Mouse (Mus musculus) stomach, postnatal 0 days (tissue): Measurements from ENCODE around the gene 9930104L06Rik. TPM values are rescaled to one million over a fixed set of nuclear protein-coding genes. Genes with fewer than 3 reads are reported as not detected.

Source experiments
- ATAC-seq: fragments of 200-750 bp; cut with Nextera tagmentation; 2 replicates; pipeline ENCODE4 v1.8.0; 2017; ENCODE audit not compliant: low FRiP score, low TSS enrichment
- DNase-seq: peaks from one replicate; pipeline ENCODE4 v3.0.0-alpha.2; 2016; ENCODE audit warnings: low spot score
- H3K27ac ChIP-seq: fragments of 300-500 bp; sonication (generic); replicated peaks from 2 replicates; pipeline ENCODE4 v1.5.1; 2014; ENCODE audit warnings: mild to moderate bottlenecking, control low read depth
- H3K27me3 ChIP-seq: fragments of 300-500 bp; sonication (generic); 2 replicates; pipeline ENCODE4 v1.6.1; 2014; ENCODE audit warnings: low read length; ENCODE audit not compliant: control insufficient read depth, insufficient read depth
- H3K36me3 ChIP-seq: fragments of 300-500 bp; sonication (generic); 2 replicates; pipeline ENCODE4 v1.6.1; 2014; ENCODE audit warnings: low read length, mixed read lengths; ENCODE audit not compliant: control insufficient read depth, insufficient read depth
- H3K4me1 ChIP-seq: fragments of 300-500 bp; sonication (generic); replicated peaks from 2 replicates; pipeline ENCODE4 v1.6.1; 2014; ENCODE audit warnings: antibody characterized with exemption; ENCODE audit not compliant: control insufficient read depth, insufficient read depth
- H3K4me2 ChIP-seq: fragments of 300-500 bp; sonication (generic); replicated peaks from 2 replicates; pipeline ENCODE4 v1.6.1; 2014; ENCODE audit warnings: low read depth, mild to moderate bottlenecking, control low read depth, moderate library complexity
- H3K4me3 ChIP-seq: fragments of 300-500 bp; sonication (generic); 2 replicates; pipeline ENCODE4 v1.5.1; 2014; ENCODE audit warnings: low read depth, low read length, control low read depth
- H3K9ac ChIP-seq: fragments of 300-500 bp; sonication (generic); 2 replicates; pipeline ENCODE4 v1.6.1; 2014; ENCODE audit warnings: mild to moderate bottlenecking, low read length, control low read depth, mixed read lengths
- H3K9me3 ChIP-seq: fragments of 300-500 bp; sonication (generic); 2 replicates; pipeline ENCODE4 v1.6.1; 2016; ENCODE audit warnings: low read length; ENCODE audit not compliant: control insufficient read depth
- CTCF ChIP-seq: IDR thresholded peaks from 2 replicates; pipeline ENCODE4 v1.5.1; 2016; ENCODE audit warnings: antibody characterized with exemption, low read depth, mild to moderate bottlenecking, moderate library complexity
- EP300 ChIP-seq: optimal IDR thresholded peaks from 2 replicates; pipeline ENCODE3; 2016; ENCODE audit warnings: antibody characterized with exemption
- WGBS: fragments of 180-500 bp; shearing (Covaris S2); extraction: QIAGEN DNeasy Blood & Tissue Kit; methylation state at CpG from one replicate; pipeline ENCODE4 v1.1.7; 2014; 5-methylcytosine and 5-hydroxymethylcytosine counted together
- polyA plus RNA-seq: library from polyadenylated mRNA; unstranded; fragments of >200 nt; fragmentation: Nextera tagmentation; extraction: Ambion mirVana; gene quantifications from 2 replicates; pipeline ENCODE4 v1.2.1, GENCODE M21; 2015

The 9930104L06Rik gene
- polyA plus RNA-seq, 1 experiment from 2014 or later = 6.9 TPM

DNA sequence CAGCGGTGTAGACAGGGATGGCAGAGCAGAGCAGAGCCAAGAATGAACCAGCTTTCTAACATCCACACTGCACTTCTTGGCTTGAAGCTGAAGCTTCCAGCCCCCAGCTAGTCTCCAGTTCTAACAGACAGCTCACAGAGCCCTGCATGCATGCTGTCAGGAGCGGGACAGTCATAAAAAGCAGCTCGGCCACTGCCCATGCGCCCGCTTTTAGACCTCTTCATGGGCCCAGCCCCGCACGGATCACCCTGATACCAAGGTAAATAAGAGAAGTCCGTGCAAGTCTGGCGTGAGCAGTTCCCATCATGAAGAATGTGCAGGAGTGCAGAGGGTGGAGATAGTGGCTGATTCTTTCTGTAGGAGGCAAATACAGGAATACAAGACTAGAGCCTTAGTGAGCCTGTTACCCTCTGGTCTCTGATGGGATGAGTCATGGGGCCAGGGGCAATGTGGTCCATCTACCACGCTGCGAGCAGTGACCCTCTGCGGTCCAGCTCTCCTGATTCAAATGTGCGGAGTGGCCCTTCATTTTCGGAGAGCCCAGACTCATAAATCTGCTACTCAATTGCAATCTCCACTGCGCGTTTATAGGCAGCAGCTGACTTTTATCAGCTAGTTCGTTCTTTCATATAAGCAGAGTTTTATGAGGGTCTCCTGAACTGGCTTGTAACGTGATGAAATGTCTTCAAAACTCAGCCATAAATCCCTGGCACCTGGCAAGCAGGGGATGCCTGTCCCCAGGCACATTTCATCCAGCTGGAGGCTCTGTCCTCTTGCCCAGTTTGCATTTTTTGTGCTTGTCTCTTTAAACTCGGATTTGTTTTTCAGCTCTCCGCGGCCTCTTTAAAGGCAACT is 13.6 kb downstream of the 9930104L06Rik start:
- TF ChIP-seq EP300 = no peak
- no peak for TF ChIP-seq CTCF
- DNase-seq (no peak), ATAC-seq (no peak)
- Histone ChIP-seq H3K27ac (no peak overlapping the region), H3K9me3 (no peaks in the 10 kb centered on the region), H3K4me3 (no peak overlapping the region), H3K27me3 (no peaks in the 10 kb centered on the region), H3K4me2 (no peak overlapping the region), H3K36me3 (no peaks in the 10 kb centered on the region), H3K9ac (no peak overlapping the region), H3K4me1 (no peaks in the 10 kb centered on the region)
- WGBS = 48% methylated on average over 21 of the region's 21 CpGs

DNA sequence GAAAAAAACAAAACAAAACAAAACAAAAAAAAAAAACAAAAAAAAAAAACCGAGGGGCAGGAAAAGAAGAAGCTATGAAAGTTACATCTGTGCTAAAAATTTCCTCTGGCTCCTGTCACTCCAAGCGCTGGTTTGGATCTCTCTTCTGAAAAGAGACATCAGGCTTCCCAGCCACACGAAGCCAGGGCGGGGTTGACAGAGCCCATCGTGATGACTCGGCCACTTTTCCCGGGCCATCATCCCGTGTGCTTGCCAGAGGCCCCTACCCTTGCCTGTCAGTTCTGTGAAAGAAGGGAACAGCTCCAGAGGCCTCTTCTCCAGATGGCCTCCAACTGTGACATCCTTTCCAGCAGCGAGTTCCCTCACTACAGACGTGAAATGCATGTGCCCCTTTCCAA is 14.2 kb downstream of the 9930104L06Rik start:
- H3K27ac ChIP-seq = no peak overlapping the region
- H3K9ac ChIP-seq = 0 out of 2 replicates have a peak overlapping the region, but pooled peaks have one; percentile 18
- no peaks in the 10 kb centered on the region for H3K9me3 ChIP-seq
- DNase-seq = no peak
- WGBS = 29% methylated on average over 10 of the region's 10 CpGs
- H3K27me3 ChIP-seq = no peaks in the 10 kb centered on the region
- H3K36me3 ChIP-seq = no peaks in the 10 kb centered on the region
- no peak overlapping the region for H3K4me3 ChIP-seq
- no peak overlapping the region for H3K4me2 ChIP-seq
- TF ChIP-seq CTCF (no peak), EP300 (no peak)
- no peak for ATAC-seq
- H3K4me1 ChIP-seq = no peaks in the 10 kb centered on the region

DNA sequence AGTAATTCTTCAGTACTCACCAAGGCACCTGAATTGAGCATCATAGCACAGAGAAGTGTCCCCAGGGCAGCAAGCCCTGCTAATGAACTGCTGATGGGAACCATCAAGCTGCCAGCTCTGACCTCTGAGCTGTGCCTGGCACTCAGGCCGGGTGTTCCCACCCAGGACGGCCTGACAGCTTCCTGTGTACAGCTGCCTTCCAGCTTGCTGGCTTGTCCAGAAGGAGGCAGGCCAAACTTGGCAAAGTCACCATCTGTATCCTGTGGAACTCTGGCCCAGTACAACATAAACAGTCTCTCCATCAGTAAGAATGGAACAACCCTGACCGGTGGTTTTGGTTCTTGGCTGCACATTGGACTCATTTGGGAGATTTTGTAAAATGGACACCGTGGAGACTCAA is 16.7 kb downstream of the 9930104L06Rik start:
- Histone ChIP-seq H3K4me1 (no peaks in the 10 kb centered on the region), H3K9me3 (no peaks in the 10 kb centered on the region), H3K27ac (no peak overlapping the region), H3K4me3 (no peak overlapping the region), H3K36me3 (no peaks in the 10 kb centered on the region), H3K9ac (no peak overlapping the region), H3K4me2 (no peak overlapping the region), H3K27me3 (no peaks in the 10 kb centered on the region)
- WGBS = 40% methylated on average over 4 of the region's 4 CpGs
- ATAC-seq (no peak), DNase-seq (no peak)
- TF ChIP-seq EP300 (no peak), CTCF (peak; percentile 24)

DNA sequence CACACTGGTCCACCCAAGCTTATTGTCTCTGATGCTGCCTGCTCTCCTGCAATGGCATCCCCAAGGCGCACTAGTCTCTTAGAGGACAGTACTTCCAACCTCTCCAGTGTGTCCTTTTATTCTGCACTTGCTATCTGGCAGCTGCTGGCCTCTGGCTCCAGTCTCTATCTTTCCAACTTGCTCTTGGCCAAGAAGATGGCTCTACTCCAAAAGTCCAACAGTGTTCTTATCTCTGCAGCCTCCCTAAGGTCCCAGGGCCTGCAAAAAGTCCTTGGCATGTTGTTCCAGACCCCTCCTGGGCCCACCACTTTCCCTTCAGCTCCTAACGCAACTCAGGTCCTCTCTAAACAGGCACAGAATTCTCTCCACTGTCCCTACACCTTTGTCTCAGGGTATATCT is 20.4 kb downstream of the 9930104L06Rik start:
- Histone ChIP-seq H3K4me2 (no peak overlapping the region), H3K4me1 (no peaks in the 10 kb centered on the region), H3K9me3 (no peaks in the 10 kb centered on the region), H3K9ac (no peak overlapping the region), H3K27me3 (no peaks in the 10 kb centered on the region), H3K36me3 (no peaks in the 10 kb centered on the region), H3K27ac (no peak overlapping the region), H3K4me3 (no peak overlapping the region)
- DNase-seq (no peak), ATAC-seq (no peak)
- WGBS = 76% methylated on average over 2 of the region's 2 CpGs
- TF ChIP-seq EP300 (no peak), CTCF (no peak)

DNA sequence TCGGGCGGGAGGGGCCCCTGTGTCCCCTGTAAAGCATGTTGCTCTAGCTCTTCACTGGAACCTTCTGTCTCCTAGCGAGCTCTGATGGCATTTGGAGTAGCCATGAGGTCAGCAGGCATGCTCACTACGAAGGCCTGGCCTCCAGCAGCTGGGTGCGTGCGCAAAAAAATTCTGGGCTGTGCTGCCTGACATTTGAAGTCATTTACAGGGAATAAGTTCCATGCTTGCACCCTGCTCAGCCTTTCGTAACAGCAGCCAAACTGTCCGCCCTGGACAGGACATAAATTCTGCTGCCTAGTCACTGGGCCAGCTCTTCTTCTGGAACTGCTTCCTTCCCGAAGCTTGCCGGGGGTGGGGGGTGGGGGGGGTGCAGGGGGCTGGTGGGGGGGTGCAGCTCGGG is 22.2 kb downstream of the 9930104L06Rik start:
- H3K9ac ChIP-seq = no peak overlapping the region
- H3K9me3 ChIP-seq = no peaks in the 10 kb centered on the region
- H3K36me3 ChIP-seq = no peaks in the 10 kb centered on the region
- DNase-seq = no peak
- WGBS = 49% methylated on average over 11 of the region's 11 CpGs
- H3K4me3 ChIP-seq = no peak overlapping the region
- H3K4me2 ChIP-seq = no peak overlapping the region
- no peaks in the 10 kb centered on the region for H3K27me3 ChIP-seq
- H3K27ac ChIP-seq = no peak overlapping the region
- no peak for TF ChIP-seq CTCF
- TF ChIP-seq EP300 = no peak
- peak; percentile 26; the same call in 1 of the 2 replicates for ATAC-seq
- H3K4me1 ChIP-seq = no peaks in the 10 kb centered on the region

DNA sequence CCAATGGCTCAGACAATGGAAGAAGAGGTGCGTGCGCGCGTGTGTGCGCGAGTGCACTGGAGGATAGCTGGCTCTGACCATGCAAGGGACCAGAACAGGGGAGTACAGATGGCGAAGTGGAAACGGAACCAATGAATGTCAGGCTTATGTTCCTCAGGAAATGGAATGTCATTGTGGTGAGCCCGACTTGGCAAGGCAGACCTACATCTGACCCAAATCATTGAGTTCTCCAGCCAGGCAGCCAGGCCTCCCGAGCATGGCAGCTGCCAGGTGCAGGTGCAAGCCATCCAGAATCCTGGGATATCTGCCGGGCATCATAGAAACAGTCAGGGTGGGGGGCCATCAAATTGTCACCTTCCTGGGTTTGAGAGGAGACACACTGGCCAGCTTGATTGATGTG is 24.1 kb downstream of the 9930104L06Rik start:
- no peak overlapping the region for H3K9ac ChIP-seq
- H3K4me1 ChIP-seq = no peaks in the 10 kb centered on the region
- no peaks in the 10 kb centered on the region for H3K36me3 ChIP-seq
- TF ChIP-seq CTCF = no peak
- TF ChIP-seq EP300 = no peak
- H3K4me3 ChIP-seq = no peak overlapping the region
- H3K27me3 ChIP-seq = no peaks in the 10 kb centered on the region
- DNase-seq (no peak), ATAC-seq (no peak)
- WGBS = 89% methylated on average over 11 of the region's 11 CpGs
- no peak overlapping the region for H3K4me2 ChIP-seq
- H3K27ac ChIP-seq = no peak overlapping the region
- no peaks in the 10 kb centered on the region for H3K9me3 ChIP-seq
